Mouse (Mus musculus) midbrain, postnatal 0 days (tissue): ENCODE measurements at regions not wholly inside any gene's neighbourhood (a gene's known extent, or its start where the extent isn't known, plus 50 kb on each side); places are given as distances from the start of the nearest gene placed in this dataset.

Experiments used
- ATAC-seq: fragments of 200-750 bp; cut with Nextera tagmentation; 2 replicates; pipeline ENCODE4 v1.8.0; 2017; ENCODE audit warnings: moderate number of reproducible peaks, mild to moderate bottlenecking, moderate TSS enrichment, moderate library complexity; ENCODE audit not compliant: low FRiP score
- DNase-seq: peaks from one replicate; pipeline ENCODE4 v3.0.0-alpha.2; 2015; ENCODE audit warnings: low spot score
- H3K27ac ChIP-seq: fragments of 300-500 bp; sonication (generic); 2 replicates; pipeline ENCODE4 v1.5.1; 2014; ENCODE audit warnings: low read depth, mild to moderate bottlenecking, low read length, mixed read lengths
- H3K27me3 ChIP-seq: fragments of 300-500 bp; sonication (generic); 2 replicates; pipeline ENCODE4 v1.6.1; 2014; ENCODE audit warnings: low read length, control low read depth, mixed read lengths; ENCODE audit not compliant: insufficient read depth
- H3K36me3 ChIP-seq: fragments of 300-500 bp; sonication (generic); 2 replicates; pipeline ENCODE4 v1.6.1; 2014; ENCODE audit warnings: low read length, control low read depth, mixed read lengths; ENCODE audit not compliant: insufficient read depth
- H3K4me1 ChIP-seq: fragments of 300-500 bp; sonication (generic); 2 replicates; pipeline ENCODE4 v1.6.1; 2014; ENCODE audit warnings: mild to moderate bottlenecking, control low read depth, antibody characterized with exemption, low read length, mixed read lengths; ENCODE audit not compliant: insufficient read depth
- H3K4me2 ChIP-seq: fragments of 300-500 bp; sonication (generic); 2 replicates; pipeline ENCODE4 v1.6.1; 2014; ENCODE audit warnings: low read depth, mild to moderate bottlenecking, low read length, mixed read lengths; ENCODE audit not compliant: poor library complexity, severe bottlenecking
- H3K4me3 ChIP-seq: fragments of 300-500 bp; sonication (generic); 2 replicates; pipeline ENCODE4 v1.5.1; 2014; ENCODE audit warnings: low read depth, mild to moderate bottlenecking, low read length, moderate library complexity
- H3K9ac ChIP-seq: fragments of 300-500 bp; sonication (generic); replicated peaks from 2 replicates; pipeline ENCODE4 v1.6.1; 2014; ENCODE audit warnings: mild to moderate bottlenecking, low read length, moderate library complexity, mixed read lengths; ENCODE audit not compliant: poor library complexity, severe bottlenecking
- H3K9me3 ChIP-seq: fragments of 300-500 bp; sonication (generic); 2 replicates; pipeline ENCODE4 v1.6.1; 2016; ENCODE audit warnings: low read length, control low read depth
- CTCF ChIP-seq: IDR thresholded peaks from 2 replicates; pipeline ENCODE4 v1.5.1; 2016; ENCODE audit warnings: antibody characterized with exemption, mild to moderate bottlenecking
- WGBS: fragments of 180-500 bp; shearing (Covaris S2); extraction: QIAGEN DNeasy Blood & Tissue Kit; methylation state at CpG from one replicate; pipeline ENCODE4 v1.1.7; 2014; 5-methylcytosine and 5-hydroxymethylcytosine counted together

- H3K9me3 ChIP-seq = no peaks in the 10 kb centered on the region
- ATAC-seq (no peak; the same call in 1 of the 2 replicates), DNase-seq (no peak)
- peaks cover 3% of the 10 kb centered on the region; the same call in 1 of the 2 replicates for H3K4me1 ChIP-seq
- TF ChIP-seq CTCF = no peak
- no peak overlapping the region for H3K4me2 ChIP-seq
- H3K9ac ChIP-seq = no peak overlapping the region
- no peak overlapping the region for H3K4me3 ChIP-seq
- no peaks in the 10 kb centered on the region for H3K36me3 ChIP-seq
- no peaks in the 10 kb centered on the region for H3K27me3 ChIP-seq
- WGBS = 54% methylated on average over 5 of the region's 5 CpGs
- H3K27ac ChIP-seq = no peak overlapping the region
These were observed 50.4 kb upstream of the Pcdh8 start for GRCm38 (mm10) chr14:79821352-79822010.
